Mouse (Mus musculus) liver, embryonic 14.5 days (tissue): ENCODE measurements around the gene Gm10073. TPM values are rescaled to one million over a fixed set of nuclear protein-coding genes. Genes with fewer than 3 reads are reported as not detected.
"Not testable (repeated sequence)": the region's sequence is repeated elsewhere in the genome, so short reads cannot be mapped to it uniquely, and the experiment has no call there.

Source experiments
- ATAC-seq: fragments of 200-750 bp; cut with Nextera tagmentation; 2 replicates; pipeline ENCODE4 v1.8.0; 2017; ENCODE audit warnings: moderate number of reproducible peaks, mild to moderate bottlenecking, moderate library complexity; ENCODE audit not compliant: insufficient read depth
- DNase-seq, 3 experiments: peaks; one replicate each; pipeline ENCODE4 v3.0.0-alpha.2; 2012 to 2013; ENCODE audit warnings: low read depth in 3 of 3, low spot score in 3 of 3
- H3K27ac ChIP-seq: fragments of 300-500 bp; sonication (generic); 2 replicates; pipeline ENCODE4 v1.5.1; 2014; ENCODE audit warnings: moderate library complexity, mild to moderate bottlenecking, control low read depth, inconsistent platforms
- H3K27me3 ChIP-seq: fragments of 300-500 bp; sonication (generic); 2 replicates; pipeline ENCODE4 v1.6.1; 2014; ENCODE audit warnings: mild to moderate bottlenecking, low read length, moderate library complexity; ENCODE audit not compliant: control insufficient read depth, insufficient read depth
- H3K36me3 ChIP-seq: fragments of 300-500 bp; sonication (generic); replicated peaks from 2 replicates; pipeline ENCODE4 v1.6.1; 2014; ENCODE audit warnings: low read depth; ENCODE audit not compliant: control insufficient read depth, insufficient read depth
- H3K4me1 ChIP-seq, 2 experiments: fragments of 200-500 bp in 1 of 2; fragments of 300-500 bp in 1 of 2; sonication (generic) in 1 of 2; replicated peaks; 2 replicates each; pipeline ENCODE4 v1.6.1; 2012 to 2014; ENCODE audit warnings: antibody characterized with exemption in 1 of 2, inconsistent platforms in 1 of 2, low read length in 1 of 2; ENCODE audit not compliant: control insufficient read depth in 2 of 2, insufficient read depth in 2 of 2
- H3K4me2 ChIP-seq: fragments of 300-500 bp; sonication (generic); 2 replicates; pipeline ENCODE4 v1.6.1; 2014; ENCODE audit warnings: low read depth, mild to moderate bottlenecking, control low read depth, moderate library complexity
- H3K4me3 ChIP-seq, 2 experiments: fragments of 200-500 bp in 1 of 2; fragments of 300-500 bp in 1 of 2; sonication (generic) in 1 of 2; 2 replicates each; pipeline ENCODE4 v1.5.1; 2012 to 2014; ENCODE audit warnings: low read depth in 2 of 2, low read length in 2 of 2, mild to moderate bottlenecking in 2 of 2, control low read depth in 1 of 2, inconsistent platforms in 1 of 2, moderate library complexity in 1 of 2; ENCODE audit not compliant: insufficient read depth in 1 of 2
- H3K9ac ChIP-seq: fragments of 300-500 bp; sonication (generic); replicated peaks from 2 replicates; pipeline ENCODE4 v1.6.1; 2014; ENCODE audit warnings: mild to moderate bottlenecking, control low read depth, moderate library complexity
- H3K9me3 ChIP-seq: fragments of 300-500 bp; sonication (generic); 2 replicates; pipeline ENCODE4 v1.6.1; 2016; ENCODE audit warnings: low read length, mixed read lengths; ENCODE audit not compliant: control insufficient read depth
- CTCF ChIP-seq: IDR thresholded peaks from 2 replicates; pipeline ENCODE4 v1.5.1; 2016; ENCODE audit warnings: antibody characterized with exemption, low read depth, control low read depth
- EP300 ChIP-seq: IDR thresholded peaks from 2 replicates; pipeline ENCODE4 v1.6.1; 2016; ENCODE audit warnings: antibody characterized with exemption, low read depth
- WGBS: fragments of 180-500 bp; shearing (Covaris S2); extraction: QIAGEN DNeasy Blood & Tissue Kit; methylation state at CpG from one replicate; pipeline ENCODE4 v1.1.7; 2014; ENCODE audit not compliant: insufficient replicate concordance; 5-methylcytosine and 5-hydroxymethylcytosine counted together
- polyA plus RNA-seq, 2 experiments: library from polyadenylated mRNA; depleted of rRNA in 1 of 2; stranded (reverse) in 1 of 2; unstranded in 1 of 2; fragments of >200 nt; fragmentation: Nextera tagmentation in 1 of 2; extraction: Ambion mirVana in 1 of 2; gene quantifications; 2 replicates each; pipeline versions ENCODE4 v1.2.1 to v1.2.3; 2012 to 2014

Gm10073 gene
- polyA plus RNA-seq, 2 experiments, result 12.3 to 61.5 TPM

DNA sequence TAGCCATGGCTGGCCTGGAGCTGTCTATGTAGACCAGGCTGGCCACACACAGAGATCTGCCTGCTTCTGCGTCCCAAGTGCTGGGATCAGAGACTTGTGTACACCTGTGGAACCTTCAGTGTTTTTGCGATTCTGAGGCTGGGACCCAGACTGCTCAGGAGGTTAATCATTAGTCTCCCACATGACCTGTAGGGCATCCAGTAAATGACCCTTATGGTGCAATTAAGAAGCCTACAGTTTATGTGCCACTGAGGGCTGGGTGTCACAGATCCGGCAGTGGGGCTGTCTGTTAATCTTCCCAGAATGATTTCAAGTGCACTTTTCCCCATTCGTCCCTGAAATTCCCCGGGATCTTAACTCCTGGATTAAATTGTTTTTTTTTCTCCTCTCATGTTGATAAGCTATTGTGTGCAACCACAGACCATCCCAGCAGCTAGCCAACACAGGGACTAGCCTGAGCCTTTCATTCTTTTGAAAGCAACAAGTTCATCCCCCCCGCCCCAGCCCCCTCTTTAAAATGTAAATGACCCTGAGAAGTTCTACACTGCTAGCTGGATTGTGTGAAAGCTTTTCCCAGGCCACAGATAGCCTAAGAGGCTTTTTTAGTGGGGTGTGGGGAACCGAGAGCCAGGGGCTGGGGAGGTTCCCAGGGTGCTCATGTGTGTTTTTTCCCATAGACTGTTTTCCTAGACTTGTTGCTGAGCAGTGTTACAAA, 26.2 kb upstream of the Gm10073 start:
- Histone ChIP-seq H3K4me1 (peaks cover 0 to 5% of the 10 kb centered on the region in 2 experiments; a peak in 2 of 4 replicates), H3K27me3 (peaks cover 22% of the 10 kb centered on the region), H3K4me2 (no peak overlapping the region), H3K9ac (no peak overlapping the region), H3K27ac (no peak overlapping the region), H3K9me3 (no peaks in the 10 kb centered on the region), H3K4me3 (no peak overlapping the region), H3K36me3 (no peaks in the 10 kb centered on the region)
- ATAC-seq (no peak), DNase-seq (no peak)
- 35% methylated on average over 7 of the region's 7 CpGs for WGBS
- TF ChIP-seq CTCF (no peak), EP300 (no peak)

GRCm38 (mm10) chr8:106597067-106597466, 23.8 kb upstream of the Gm10073 start:
- no peak overlapping the region for H3K27ac ChIP-seq
- H3K4me3 ChIP-seq, result no peak overlapping the region
- H3K4me2 ChIP-seq, result no peak overlapping the region
- TF ChIP-seq CTCF, result no peak
- no peak for TF ChIP-seq EP300
- no peak for ATAC-seq
- no peak overlapping the region for H3K9ac ChIP-seq
- peaks cover 0 to 5% of the 10 kb centered on the region in 2 experiments; a peak in 2 of 4 replicates for H3K4me1 ChIP-seq
- no peaks in the 10 kb centered on the region for H3K9me3 ChIP-seq
- H3K27me3 ChIP-seq, result no peaks in the 10 kb centered on the region; the same call in 1 of the 2 replicates
- DNase-seq, result peak in 1 of 3 experiments; percentile 30
- no peaks in the 10 kb centered on the region for H3K36me3 ChIP-seq
- WGBS, result 75% methylated on average over 5 of the region's 5 CpGs

DNA sequence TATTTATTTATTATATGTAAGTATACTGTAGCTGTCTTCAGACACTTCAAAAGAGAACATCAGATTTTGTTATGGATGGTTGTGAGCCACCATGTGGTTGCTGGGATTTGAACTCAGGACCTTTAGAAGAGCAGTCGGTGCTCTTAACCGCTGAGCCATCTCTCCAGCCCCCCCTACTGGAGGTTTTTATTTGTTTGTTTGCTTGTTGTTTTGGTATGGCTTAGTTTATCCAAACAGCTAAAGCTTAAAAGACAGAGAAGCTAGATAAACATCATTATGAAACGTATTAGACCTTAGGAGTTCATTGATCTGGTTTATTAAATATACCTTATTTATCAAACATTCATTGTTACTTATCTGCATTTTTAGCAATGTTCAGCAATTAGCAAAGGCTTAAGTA, 22.4 kb upstream of the Gm10073 start:
- not testable (repeated sequence) for H3K27me3 ChIP-seq, H3K27ac ChIP-seq, H3K4me3 ChIP-seq, H3K4me2 ChIP-seq, H3K36me3 ChIP-seq, H3K9me3 ChIP-seq, H3K4me1 ChIP-seq, H3K9ac ChIP-seq, ATAC-seq, DNase-seq
- WGBS, result 78% methylated on average over 3 of the region's 3 CpGs

DNA sequence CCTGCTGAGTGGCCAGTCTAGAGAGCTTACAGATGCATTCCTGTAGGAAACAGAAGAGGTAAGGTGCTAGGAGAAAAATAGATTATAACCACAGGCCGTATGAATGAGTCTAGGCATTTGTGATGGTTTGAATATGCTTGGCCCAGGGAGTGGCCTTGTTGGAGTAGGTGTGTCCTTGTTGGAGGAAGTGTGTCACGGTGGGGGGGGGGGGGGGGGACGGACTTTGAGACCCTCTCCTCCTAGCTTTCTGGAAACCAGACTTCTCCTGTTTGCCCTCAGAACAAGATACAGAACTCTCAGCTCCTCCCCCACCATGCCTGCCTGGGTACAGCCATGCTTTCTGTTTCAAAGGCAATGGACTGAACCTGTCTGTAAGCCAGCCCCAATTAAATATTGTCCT, 19.2 kb upstream of the Gm10073 start:
- H3K27ac ChIP-seq, result no peak overlapping the region
- no peaks in the 10 kb centered on the region for H3K9me3 ChIP-seq
- TF ChIP-seq EP300 (no peak), CTCF (no peak)
- no peak overlapping the region for H3K9ac ChIP-seq
- 45% methylated on average over 3 of the region's 3 CpGs for WGBS
- H3K4me1 ChIP-seq, result peaks cover 0 to 7% of the 10 kb centered on the region in 2 experiments; a peak in 1 of 4 replicates
- H3K4me2 ChIP-seq, result no peak overlapping the region
- no peak overlapping the region for H3K4me3 ChIP-seq
- no peaks in the 10 kb centered on the region for H3K36me3 ChIP-seq
- DNase-seq, result no peak
- no peak for ATAC-seq
- no peaks in the 10 kb centered on the region for H3K27me3 ChIP-seq

- Histone ChIP-seq H3K4me1 (peaks cover 0 to 6% of the 10 kb centered on the region in 2 experiments; a peak in 2 of 4 replicates), H3K36me3 (no peaks in the 10 kb centered on the region), H3K9ac (no peak overlapping the region), H3K27ac (no peak overlapping the region), H3K4me3 (no peak overlapping the region), H3K4me2 (no peak overlapping the region), H3K9me3 (no peaks in the 10 kb centered on the region), H3K27me3 (no peaks in the 10 kb centered on the region)
- ATAC-seq (0 out of 2 replicates have a peak, but pooled peaks have one; percentile 43), DNase-seq (no peak)
- WGBS, result 40% methylated on average over 3 of the region's 3 CpGs
- no peak for TF ChIP-seq EP300
- TF ChIP-seq CTCF, result no peak
Observed at GRCm38 (mm10) chr8:106588443-106589431, 15.5 kb upstream of the Gm10073 start.
